Mouse (Mus musculus) ovary, postnatal 10 days (tissue): Measurements from ENCODE around the gene Ccdc88a.
"Not testable (repeated sequence)": the region's sequence is repeated elsewhere in the genome, so short reads cannot be mapped to it uniquely, and the experiment has no call there.

Source experiments
- DNase-seq: peaks from one replicate; pipeline ENCODE4 v3.0.0; 2022; ENCODE audit warnings: low spot score

The Ccdc88a gene

DNA sequence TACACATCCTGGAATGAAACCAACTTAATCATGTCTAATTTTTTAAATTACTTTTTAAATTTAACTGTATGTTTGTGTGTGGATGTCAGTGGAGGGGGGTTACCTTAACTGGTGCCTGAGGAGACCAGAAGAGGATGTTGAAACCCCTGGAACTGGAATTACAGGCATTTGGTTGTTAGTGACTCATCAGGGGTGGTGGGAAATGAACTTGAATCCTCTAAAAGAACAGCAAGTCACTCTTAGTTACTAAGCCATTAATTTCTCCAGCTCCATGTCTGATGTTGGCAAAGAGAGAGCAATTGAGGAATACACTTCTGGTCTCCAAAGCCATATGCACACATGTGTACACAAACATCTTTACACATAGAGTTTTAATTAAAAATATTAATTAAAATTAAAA, 101.2 kb downstream of the Ccdc88a start:
- no peak for DNase-seq

DNA sequence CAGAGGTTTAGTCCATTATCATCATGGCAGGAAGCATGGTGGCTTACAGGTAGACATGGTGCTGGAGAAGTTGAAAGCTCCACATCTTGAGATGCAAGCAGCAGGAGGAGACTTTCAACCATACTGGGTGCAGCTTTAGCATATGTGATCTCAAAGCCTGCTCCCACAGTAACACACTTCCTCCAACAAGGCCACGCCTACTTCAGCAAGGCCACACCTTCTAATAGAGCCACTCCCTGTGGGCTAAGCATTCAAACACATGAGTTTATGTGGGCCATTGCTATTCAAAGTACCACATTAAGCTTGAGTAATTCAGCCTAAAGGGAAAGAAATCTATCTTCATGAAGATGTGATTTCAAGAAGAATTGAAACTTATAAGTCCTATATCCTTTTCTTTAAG, 119.7 kb downstream of the Ccdc88a start:
- DNase-seq = no peak

DNA sequence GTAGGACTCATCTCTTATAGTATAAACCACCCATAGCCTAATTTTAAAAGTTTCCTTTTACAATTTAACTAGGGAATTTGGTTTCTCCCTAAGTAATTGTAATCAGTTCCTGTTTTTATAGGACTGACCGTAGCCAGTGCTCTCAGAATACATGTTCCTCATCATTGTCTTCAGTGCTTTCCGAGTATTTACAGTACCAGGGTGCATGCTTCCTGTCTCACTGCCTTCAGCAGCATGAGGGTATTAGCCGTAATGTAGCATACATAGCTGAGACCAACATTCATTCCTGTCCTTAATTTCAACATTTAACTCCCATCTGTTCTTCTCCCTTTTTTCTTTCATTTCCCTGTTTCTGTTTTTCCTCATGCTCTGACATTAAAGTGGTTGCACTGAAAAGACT, 123.5 kb downstream of the Ccdc88a start:
- no peak for DNase-seq

DNA sequence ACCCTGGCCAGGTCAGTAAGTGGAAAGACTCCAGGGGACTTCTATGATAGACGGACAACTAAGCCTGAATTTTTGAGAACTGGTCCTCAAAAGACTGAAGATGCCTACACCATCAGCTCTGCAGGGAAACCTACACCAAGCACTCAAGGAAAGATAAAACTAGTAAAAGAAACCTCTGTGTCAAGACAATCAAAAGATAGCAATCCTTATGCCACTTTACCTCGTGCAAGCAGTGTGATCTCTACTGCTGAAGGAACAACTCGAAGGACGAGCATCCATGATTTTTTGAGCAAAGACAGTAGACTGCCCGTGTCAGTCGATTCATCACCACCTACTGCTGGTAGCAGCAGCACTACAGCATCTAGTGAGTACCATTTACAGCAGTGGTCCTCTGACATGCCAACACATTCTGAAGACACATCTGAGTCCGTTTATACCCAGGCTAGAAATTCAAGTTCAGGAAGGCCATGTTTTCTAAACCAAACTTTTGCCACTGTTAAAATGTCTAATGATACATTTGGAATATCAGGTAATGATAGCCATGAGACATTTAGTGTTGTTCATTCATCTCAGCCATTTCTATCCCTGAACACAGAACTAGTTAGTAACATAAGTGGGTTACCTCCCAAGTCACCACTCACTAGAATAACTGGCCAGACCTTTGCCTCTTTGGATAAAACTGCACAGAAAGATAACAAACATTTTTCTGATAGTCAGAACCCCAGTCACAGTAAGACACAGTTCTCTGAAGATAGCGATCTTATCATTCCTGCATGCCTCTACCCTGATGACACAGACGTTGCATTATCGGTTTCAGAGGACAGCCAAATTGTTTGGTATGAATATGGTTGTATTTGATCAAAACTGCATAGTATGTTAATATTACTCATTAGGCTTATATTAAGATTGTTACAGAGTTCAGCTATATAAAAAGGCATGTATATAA, 130.8 kb downstream of the Ccdc88a start:
- DNase-seq = no peak

DNA sequence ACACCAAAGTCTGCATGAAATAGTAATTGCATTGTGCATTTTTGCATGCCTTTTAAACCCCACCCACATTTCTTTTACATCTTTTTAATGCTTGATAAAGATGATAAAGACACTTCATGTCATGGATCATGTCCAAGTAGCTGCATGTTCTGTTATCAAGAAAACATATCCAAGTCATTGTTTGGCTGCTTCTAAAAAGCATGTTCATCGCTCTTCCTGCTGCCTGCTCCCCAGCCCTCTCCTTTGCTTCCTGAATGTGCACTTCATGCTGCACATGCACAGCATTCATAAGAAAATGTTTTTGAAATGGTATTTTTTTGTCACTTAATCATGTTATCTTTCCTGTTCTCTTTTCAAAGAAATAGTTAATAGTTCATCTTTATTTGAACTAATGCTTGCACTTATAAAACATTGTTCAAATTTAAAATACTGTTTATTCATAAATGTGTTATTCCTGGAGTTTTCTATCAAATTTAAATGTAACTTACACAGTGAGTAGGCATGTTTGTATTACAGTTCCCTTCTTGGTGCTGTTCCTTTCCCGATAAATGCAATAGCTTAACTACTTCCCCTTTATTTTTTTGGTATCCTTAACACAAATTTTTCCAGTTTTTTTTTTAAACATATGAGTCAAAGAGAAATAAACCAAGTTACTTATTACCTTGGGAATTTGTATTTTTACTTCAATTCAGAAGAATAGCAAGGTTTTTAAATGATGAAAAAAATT, 131.6 kb downstream of the Ccdc88a start:
- DNase-seq = no peak

DNA sequence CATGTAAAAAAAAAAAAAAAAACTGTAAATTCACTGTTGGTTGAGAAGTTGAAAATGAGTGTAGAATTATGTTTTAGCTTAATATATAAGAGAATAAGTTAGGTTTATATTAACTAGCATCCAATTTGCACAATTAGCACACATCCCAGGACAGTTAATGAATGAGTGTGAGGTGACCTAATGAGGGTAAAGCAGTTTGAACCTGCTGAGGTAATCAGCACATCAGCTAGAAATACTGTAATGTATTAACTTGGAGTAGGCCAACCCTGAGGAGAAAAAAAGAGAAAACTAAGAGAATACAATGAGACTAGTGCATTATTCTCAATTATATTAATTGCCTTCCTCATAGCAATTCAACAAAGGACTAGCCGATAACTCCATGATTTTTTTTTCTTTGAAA, 136.0 kb downstream of the Ccdc88a start:
- DNase-seq = no peak

DNA sequence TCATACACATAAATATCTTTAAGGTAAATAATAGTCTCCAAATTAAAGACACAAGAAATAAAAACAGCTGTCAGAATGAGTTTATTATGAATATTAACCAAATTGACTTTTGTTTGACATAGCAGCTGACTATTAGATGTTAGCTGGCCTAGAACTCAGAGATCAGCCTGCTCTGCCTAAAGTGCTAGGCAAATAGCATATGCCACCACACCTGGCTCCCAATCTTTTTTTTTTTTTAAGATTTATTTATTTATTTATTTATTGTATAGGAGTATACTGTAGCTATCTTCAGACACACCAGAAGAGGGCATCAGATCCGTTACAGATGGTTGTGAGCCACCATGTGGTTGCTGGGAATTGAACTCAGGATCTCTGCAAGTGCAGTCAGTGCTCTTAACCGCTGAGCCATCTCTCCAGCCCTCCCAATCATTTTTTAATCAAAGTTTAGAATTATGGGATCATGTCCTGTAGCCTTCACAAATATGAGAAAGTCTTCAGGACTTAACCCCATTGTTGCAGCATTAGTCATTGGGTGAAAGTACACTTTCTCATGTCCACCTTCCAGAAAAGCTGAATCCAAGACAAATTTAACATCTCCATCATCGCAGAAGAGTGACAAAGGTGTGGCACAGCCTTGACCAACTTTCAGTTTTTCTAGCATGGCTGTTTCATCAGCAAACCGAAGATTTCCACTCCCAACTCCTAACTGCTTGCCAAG, 139.5 kb downstream of the Ccdc88a start:
- DNase-seq = no peak

DNA sequence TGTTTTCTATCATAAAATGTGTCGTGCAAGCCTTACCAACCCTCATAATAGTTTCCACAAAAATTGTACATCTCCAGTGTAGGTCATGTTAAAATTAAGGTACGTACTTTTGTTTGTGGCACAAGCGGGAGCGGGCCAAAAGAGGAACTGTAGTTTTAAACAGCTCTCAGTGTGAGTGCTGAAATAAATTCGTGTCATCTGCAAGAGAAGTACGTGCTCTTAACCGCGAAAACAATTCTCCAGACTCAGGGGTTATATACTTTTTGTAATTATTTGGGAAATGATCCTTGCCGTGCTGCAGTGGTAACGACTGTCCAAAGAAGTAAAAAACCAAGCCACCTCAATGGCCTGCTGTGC, 140.8 kb downstream of the Ccdc88a start:
- no peak for DNase-seq

DNA sequence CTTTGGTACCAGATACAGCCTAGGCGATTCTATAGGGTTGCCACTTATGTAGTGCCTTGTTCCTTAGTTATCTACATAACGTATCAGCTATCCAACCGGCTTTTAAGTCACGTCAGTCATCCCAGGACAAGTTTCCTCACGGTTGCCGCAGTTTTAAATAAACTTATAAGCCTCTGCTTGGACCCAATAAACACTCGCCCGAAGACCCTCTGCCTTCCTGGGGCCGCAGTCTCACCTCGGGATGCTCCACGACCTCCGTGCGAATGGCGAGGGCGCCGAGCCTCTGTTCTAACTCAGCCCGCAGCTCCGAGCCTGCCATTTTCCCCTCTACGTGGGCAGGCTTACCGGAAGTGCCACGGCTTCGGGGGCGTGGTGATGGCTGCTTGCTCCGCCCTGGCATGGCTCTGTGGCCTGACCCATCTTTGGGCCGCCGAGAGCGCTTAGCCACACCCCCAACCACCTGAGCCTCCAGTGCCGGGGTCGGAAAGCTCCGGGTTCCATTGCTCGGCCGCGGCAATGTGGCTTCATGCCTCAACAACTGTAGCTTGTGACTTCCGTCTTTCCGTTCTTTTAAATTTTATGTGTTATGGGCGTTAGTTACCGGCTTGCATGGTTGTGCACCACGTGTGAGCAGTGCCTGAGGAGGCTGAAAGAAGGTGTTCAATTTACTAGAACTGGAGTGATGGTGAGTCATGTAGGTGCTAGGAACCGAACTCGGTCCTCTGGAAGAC, 141.4 kb downstream of the Ccdc88a start, which contains the start of gene Prorsd1:
Prorsd1 (minus strand) TSS at position 352 of the 731 bp plus-strand sequence.
- peak; percentile 67 for DNase-seq

DNA sequence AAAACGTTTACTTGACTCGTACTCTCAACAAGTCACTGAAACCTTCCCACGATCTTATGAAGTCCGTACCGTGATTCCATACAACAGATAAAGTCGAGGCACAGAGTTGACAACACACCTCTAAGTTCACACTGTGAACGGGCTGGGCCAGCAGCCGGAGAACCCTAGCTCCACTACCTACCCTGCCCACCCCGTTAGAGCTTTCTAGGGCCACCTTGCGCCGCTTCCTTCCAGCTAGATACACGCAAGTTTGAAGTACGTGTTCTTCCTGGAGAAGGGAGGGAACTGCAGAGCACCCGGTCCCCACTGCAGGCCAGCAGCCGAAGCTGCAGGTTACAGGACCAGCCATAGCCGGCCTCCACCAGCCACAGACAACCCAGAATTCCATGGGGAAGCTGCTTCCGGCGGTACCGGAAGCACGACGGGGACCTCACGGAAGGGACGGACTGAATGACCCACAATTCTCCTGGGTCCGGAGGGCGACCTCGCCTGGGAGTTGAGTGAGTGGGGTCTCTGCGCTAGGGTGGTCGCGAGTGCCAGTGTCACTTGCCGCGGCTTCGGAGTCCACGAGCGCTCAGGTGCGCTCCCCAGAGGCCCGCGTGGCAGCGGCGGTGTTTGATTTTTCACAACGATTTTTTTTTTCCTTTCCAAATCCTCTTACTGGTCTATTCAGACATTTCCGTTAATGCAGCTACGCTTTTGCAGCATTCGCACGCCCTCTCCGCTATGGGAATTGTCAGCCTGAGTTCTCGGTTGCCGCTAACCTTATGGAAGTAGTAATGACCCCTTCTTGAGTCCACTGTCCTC, 152.7 kb downstream of the Ccdc88a start, which contains the start of gene Mtif2:
Mtif2 (plus strand) TSS at position 421 of the 807 bp plus-strand sequence.
- peak; percentile 65 for DNase-seq

DNA sequence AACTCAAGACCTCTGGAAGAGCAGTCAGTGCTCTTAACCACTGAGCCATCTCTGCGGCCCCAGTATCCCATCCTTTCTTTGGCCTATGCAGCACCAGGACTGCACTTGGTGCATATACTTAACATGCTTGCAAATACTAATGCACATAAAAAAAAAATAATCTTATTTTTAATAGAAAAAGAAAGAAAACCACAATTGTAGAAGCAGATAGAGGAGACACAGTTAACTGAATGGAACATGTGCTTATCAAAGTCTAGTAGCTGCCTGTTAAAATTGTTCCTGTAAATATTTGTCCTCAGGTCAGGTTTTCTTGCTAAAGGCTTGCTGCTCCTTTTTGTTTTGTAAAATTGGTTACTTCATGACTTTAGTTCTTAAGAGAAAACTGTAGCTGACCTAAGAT, 164.7 kb downstream of the Ccdc88a start:
- no peak for DNase-seq

DNA sequence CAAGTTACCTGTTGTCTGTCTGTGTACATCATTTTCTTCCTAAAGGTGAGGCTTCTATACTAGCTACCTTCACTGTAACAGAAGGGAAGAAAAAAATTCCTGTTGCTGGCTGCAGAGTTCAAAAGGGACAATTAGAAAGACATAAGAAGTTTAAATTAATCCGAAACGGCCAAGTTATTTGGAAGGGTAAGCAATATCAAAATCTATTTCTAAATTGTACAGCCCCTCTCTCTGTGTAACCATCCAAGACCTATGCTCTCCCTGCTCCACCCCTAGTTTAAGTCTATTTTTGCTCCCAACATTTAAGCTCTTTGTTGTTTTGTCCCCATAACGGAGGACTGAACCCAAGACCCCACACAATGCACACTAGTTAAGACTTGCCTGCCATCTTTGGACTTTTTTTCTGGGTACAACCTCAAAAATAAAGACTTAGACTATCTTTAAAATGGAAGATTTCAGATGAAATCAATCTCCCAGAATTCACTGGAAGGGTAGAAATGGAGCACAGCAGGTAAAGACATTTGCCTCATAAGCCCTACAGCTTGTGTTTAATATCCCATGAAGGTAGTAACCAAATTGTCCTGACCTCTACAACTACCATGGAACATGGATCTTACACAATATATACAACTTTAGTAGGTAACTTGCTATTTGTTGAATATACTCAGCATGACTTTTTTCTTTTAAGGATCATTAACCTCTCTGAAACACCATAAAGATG, 170.9 kb downstream of the Ccdc88a start:
- no peak for DNase-seq

DNA sequence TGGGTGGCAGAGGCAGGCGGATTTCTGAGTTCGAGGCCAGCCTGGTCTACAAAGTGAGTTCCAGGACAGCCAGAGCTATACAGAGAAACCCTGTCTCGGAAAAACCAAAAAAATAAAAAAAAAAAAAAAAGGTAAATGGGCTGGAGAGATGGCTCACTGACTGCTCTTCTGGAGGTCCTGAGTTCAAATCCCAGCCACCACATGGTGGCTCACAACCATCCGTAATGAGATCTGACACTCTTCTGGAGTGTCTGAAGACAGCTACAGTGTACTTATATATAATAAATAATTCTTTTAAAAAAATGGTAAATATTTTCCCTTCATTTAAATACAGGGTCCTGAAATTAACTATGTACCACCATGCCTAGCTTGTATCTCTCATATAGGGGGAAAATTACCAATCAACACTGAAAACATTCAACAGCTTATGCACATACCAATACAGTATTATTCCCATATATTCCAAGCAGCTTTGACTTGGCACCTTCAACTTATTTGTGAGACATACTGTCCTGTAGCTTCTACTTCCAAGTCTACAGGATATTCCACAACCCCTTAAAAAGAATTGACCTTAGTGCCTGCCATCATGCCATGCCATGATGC, 171.8 kb downstream of the Ccdc88a start:
- DNase-seq = not testable (repeated sequence)

DNA sequence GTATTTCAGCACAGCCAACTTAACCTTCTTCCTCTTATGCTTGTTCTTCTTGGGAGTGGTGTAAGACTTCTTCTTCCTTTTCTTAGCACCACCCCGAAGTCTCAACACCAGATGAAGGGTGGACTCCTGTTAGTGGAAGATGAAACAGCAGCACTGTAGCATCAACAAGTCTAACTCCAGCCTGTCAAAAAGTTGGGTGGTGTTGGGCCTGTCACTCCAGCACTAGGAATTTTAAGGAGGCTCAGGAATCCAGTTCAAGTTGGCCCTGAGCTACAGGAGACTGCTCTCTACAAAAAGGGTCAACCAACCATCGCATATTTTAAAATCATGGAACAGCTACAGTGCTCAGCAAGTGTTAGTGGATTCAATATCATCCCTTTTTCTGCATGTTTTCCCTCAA, 172.8 kb downstream of the Ccdc88a start:
- not testable (repeated sequence) for DNase-seq

DNA sequence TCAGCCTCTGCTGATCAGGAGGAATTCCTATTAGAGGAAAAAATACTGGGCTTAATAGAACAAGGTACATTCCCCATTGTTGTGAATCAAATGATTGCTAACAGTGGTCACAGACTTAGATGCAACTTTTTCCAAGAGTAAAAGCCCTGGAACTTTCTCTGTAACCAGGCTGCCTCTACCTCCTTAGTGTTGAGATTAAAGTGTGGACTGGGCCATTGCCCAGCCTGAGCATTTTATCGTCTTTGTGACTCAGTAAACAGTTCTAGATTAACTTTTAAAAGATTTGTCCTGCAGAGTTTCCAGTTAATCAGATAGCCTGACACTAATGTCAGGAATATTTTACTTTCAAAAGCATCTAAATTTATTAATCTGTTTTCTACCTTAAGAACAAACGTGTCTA, 173.3 kb downstream of the Ccdc88a start:
- no peak for DNase-seq

DNA sequence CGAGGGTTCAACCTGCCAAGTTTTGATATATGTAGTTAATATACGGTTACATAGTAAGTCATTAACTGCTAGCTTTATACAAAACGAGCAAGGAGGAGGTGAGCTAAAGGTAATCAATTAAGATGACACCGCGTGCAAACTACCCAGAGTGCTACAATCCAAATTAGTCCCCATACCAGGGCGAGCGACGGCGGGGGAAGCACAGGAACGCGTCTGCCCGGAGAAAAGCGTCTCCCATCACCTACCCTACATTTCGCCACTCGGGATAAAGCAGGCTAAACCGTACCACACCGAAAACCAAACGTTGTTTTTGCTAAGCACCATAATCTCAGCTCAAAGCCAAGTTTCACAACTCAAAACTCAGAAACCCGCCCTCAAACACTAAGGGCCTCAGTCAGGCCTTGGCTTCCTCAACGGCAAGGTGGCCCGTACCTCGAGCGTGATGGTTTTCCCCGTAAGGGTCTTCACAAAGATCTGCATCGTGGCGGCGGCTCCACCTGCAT, 173.8 kb downstream of the Ccdc88a start:
- DNase-seq = no peak

DNA sequence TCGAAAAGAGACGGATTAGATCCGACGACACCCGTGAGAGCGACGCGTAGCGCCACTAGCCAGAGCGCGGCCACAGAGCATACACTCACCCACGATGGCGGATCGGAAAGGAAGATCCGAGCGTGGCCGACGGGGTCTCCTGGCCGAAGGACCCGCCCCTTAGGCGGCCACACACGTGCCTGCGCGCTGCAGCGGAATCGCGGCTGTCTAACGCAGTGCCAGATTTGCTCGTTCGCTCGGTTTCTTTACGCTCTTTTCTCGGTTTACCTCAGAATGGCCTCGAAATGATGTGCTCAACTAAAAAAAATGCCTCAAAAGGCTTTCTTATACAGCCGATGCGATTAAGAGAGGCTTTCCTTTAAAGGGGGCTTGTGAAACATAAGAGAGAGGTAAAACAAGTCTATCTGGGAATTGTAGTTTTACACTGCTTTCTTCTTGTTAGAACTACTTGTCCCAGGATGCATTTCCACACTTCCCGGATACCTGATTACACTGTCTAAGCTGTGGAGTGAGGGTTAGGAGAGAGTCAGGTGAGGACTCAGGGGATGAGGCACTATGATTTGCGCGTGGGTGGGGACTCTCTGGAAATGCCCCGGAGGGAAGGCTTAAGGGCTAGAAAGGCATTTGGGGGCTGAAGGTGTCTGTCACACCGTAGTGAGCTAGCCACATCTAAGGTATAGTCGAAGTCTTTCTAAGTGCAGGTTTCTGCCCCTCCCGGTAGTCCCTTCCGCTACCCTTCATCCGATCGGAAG, 174.5 kb downstream of the Ccdc88a start, which contains the start of the genes Clhc1 and Rps27a:
Clhc1 (plus strand) TSS at position 199 of the 752 bp plus-strand sequence.
Rps27a (minus strand) TSS at position 358 of the 752 bp plus-strand sequence.
- peak; percentile 95 for DNase-seq
